Mouse (Mus musculus) liver, postnatal 0 days (tissue): ENCODE results near the gene March10. TPM values are rescaled to one million over a fixed set of nuclear protein-coding genes. Genes with fewer than 3 reads are reported as not detected.

Experiments
- ATAC-seq: fragments of 200-750 bp; cut with Nextera tagmentation; 2 replicates; pipeline ENCODE4 v1.8.0; 2017; ENCODE audit warnings: mild to moderate bottlenecking, moderate library complexity
- DNase-seq: peaks from one replicate; pipeline ENCODE4 v3.0.0-alpha.2; 2016
- H3K27ac ChIP-seq: fragments of 300-500 bp; sonication (generic); 2 replicates; pipeline ENCODE4 v1.5.1; 2014; ENCODE audit warnings: antibody characterized with exemption, moderate library complexity, mild to moderate bottlenecking, low read depth
- H3K27me3 ChIP-seq: fragments of 300-500 bp; sonication (generic); 2 replicates; pipeline ENCODE4 v1.6.1; 2014; ENCODE audit warnings: low read length, control low read depth, mixed read lengths; ENCODE audit not compliant: insufficient read depth
- H3K36me3 ChIP-seq: fragments of 300-500 bp; sonication (generic); replicated peaks from 2 replicates; pipeline ENCODE4 v1.6.1; 2014; ENCODE audit warnings: mild to moderate bottlenecking, control low read depth, low read length, moderate library complexity, mixed read lengths; ENCODE audit not compliant: insufficient read depth
- H3K4me1 ChIP-seq: fragments of 300-500 bp; sonication (generic); 2 replicates; pipeline ENCODE4 v1.6.1; 2014; ENCODE audit warnings: antibody characterized with exemption, mild to moderate bottlenecking, control low read depth; ENCODE audit not compliant: insufficient read depth
- H3K4me2 ChIP-seq: fragments of 300-500 bp; sonication (generic); 2 replicates; pipeline ENCODE4 v1.6.1; 2014; ENCODE audit warnings: low read depth, mild to moderate bottlenecking, low read length, moderate library complexity, mixed read lengths
- H3K4me3 ChIP-seq: fragments of 300-500 bp; sonication (generic); 2 replicates; pipeline ENCODE4 v1.5.1; 2014; ENCODE audit warnings: low read depth, low read length
- H3K9ac ChIP-seq: fragments of 300-500 bp; sonication (generic); replicated peaks from 2 replicates; pipeline ENCODE4 v1.6.1; 2014; ENCODE audit warnings: mild to moderate bottlenecking, moderate library complexity
- H3K9me3 ChIP-seq: fragments of 300-500 bp; sonication (generic); 2 replicates; pipeline ENCODE4 v1.6.1; 2016; ENCODE audit warnings: mild to moderate bottlenecking, control low read depth, low read length, mixed read lengths
- CTCF ChIP-seq: sonication (generic); IDR thresholded peaks from 2 replicates; pipeline ENCODE4 v1.5.1; 2016; ENCODE audit warnings: antibody characterized with exemption, low read depth
- EP300 ChIP-seq: IDR thresholded peaks from 2 replicates; pipeline ENCODE4 v1.6.1; 2016; ENCODE audit warnings: antibody characterized with exemption, low read depth, mild to moderate bottlenecking
- WGBS: fragments of 180-500 bp; shearing (Covaris S2); extraction: QIAGEN DNeasy Blood & Tissue Kit; methylation state at CpG from one replicate; pipeline ENCODE4 v1.1.7; 2014; ENCODE audit not compliant: insufficient replicate concordance; 5-methylcytosine and 5-hydroxymethylcytosine counted together
- polyA plus RNA-seq: library from polyadenylated mRNA; unstranded; fragments of >200 nt; fragmentation: Nextera tagmentation; extraction: Ambion mirVana; gene quantifications from 2 replicates; pipeline ENCODE4 v1.2.1, GENCODE M21; 2015

Gene March10
- polyA plus RNA-seq, 1 experiment from 2014 or later: not detected

DNA sequence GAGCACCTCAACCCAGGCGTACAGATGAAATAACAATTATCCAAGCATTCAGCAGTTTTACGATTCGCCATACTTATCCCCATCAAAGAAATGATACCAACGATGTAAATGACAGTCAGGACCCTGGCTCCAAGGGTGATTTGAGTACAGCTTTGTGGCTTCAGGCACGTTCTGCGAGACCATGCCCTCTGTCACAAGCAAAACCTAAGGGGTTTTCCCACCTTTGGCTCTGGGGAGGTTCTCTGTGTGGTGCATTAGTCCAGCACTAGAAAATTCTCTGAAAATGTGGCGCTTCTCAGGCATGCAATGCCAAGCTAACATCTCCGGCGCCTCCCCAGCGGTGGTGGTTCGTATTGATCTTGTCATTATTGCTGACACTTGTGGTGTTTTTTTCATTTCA is 47.1 kb downstream of the March10 start:
- no peaks in the 10 kb centered on the region for H3K27me3 ChIP-seq
- no peak overlapping the region for H3K9ac ChIP-seq
- H3K4me1 ChIP-seq: no peaks in the 10 kb centered on the region
- H3K27ac ChIP-seq: no peak overlapping the region
- H3K4me3 ChIP-seq: no peak overlapping the region
- WGBS: 82% methylated on average over 11 of the region's 11 CpGs
- H3K36me3 ChIP-seq: no peaks in the 10 kb centered on the region
- no peak for ATAC-seq
- no peak for DNase-seq
- TF ChIP-seq CTCF: no peak
- no peak for TF ChIP-seq EP300
- no peaks in the 10 kb centered on the region for H3K9me3 ChIP-seq
- H3K4me2 ChIP-seq: no peak overlapping the region

DNA sequence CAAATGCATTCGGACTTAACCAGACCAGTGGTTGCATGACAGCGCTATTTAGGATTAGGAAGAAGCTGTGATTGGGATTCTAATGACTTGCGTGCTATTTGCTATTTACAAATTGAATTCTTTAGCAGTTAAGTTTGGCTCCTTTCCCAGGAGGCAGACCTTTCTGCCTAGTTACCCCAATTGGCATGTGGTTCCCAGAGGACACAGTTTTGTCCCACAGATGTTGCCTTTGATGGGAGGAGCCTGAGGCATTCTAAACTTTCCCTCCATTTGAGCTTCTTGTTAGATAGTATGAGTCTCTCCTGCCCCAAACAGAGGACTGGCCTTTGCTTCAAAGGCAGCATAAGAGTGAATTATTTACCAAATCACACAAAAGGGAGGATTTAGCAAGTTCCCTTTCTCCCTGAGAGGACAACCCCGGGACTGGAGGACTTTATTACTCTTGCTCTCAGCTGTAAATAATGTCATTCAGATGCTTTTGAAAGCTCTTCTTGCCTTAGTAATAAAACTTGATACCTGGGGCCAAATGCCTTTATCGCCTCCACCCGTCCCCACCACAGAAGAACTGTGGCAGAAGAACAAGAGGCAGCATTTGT is 48.6 kb downstream of the March10 start:
- TF ChIP-seq CTCF: no peak
- TF ChIP-seq EP300: no peak
- H3K9me3 ChIP-seq: no peaks in the 10 kb centered on the region
- no peak overlapping the region for H3K4me2 ChIP-seq
- ATAC-seq: no peak
- no peak overlapping the region for H3K27ac ChIP-seq
- H3K4me3 ChIP-seq: no peak overlapping the region
- H3K27me3 ChIP-seq: no peaks in the 10 kb centered on the region
- no peak for DNase-seq
- no peaks in the 10 kb centered on the region for H3K4me1 ChIP-seq
- H3K36me3 ChIP-seq: no peaks in the 10 kb centered on the region
- H3K9ac ChIP-seq: no peak overlapping the region
- 71% methylated on average over 6 of the region's 6 CpGs for WGBS

DNA sequence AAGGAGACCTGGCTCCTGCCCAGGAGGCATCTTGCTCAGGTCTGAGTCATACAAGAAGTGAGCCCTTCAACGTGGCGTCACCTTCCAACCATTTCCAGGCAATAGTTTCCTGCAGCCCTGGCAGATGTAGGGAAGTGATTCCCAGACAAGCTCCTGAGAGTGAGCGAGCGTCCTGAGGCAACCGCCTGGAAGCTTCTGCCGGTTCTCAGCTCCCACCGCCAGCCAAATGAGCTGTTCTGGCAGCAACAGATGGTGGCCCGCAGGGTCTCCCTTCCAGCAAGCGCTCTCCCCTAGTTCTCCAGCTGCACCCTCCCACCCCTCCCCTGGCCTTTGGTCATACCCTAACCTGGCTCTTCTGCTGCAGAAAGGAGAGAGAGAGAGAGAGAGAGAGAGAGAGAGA is 54.2 kb downstream of the March10 start:
- H3K9me3 ChIP-seq: no peaks in the 10 kb centered on the region
- no peak for ATAC-seq
- WGBS: 58% methylated on average over 9 of the region's 9 CpGs

DNA sequence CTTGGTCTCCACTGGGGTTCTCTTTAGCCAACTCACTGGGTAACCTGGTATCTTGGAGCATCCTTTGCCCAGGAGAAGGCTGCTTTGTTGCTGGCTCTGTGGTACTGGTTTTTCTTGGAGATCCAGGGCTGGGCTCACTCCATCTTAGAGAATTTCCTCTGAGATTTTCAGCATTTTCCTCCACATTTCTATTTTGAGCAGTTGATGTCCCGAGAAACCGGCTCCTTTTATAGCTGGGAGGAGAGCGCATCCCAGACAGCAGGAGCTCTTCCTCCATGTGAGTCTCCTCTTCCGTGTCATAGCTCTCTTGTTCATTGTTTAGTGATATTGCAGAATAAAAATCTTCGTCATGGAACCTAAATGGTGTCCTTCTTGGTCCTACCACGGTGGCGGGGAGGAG is 66.2 kb downstream of the March10 start:
- Histone ChIP-seq H3K4me3 (no peak overlapping the region), H3K27me3 (no peaks in the 10 kb centered on the region), H3K9me3 (no peaks in the 10 kb centered on the region), H3K27ac (no peak overlapping the region), H3K9ac (no peak overlapping the region), H3K36me3 (no peaks in the 10 kb centered on the region), H3K4me1 (no peaks in the 10 kb centered on the region), H3K4me2 (no peak overlapping the region)
- ATAC-seq: no peak
- 76% methylated on average over 7 of the region's 7 CpGs for WGBS
- DNase-seq: no peak
- no peak for TF ChIP-seq CTCF
- TF ChIP-seq EP300: no peak

More for the DNA sequence above, 54.2 kb downstream of the March10 start:
- H3K27me3 ChIP-seq: no peaks in the 10 kb centered on the region
- H3K36me3 ChIP-seq: no peaks in the 10 kb centered on the region
- H3K4me3 ChIP-seq: no peak overlapping the region
- no peak overlapping the region for H3K27ac ChIP-seq
- H3K9ac ChIP-seq: no peak overlapping the region
- no peak for DNase-seq
- no peaks in the 10 kb centered on the region for H3K4me1 ChIP-seq
- no peak overlapping the region for H3K4me2 ChIP-seq
- TF ChIP-seq CTCF: no peak
- TF ChIP-seq EP300: no peak

DNA sequence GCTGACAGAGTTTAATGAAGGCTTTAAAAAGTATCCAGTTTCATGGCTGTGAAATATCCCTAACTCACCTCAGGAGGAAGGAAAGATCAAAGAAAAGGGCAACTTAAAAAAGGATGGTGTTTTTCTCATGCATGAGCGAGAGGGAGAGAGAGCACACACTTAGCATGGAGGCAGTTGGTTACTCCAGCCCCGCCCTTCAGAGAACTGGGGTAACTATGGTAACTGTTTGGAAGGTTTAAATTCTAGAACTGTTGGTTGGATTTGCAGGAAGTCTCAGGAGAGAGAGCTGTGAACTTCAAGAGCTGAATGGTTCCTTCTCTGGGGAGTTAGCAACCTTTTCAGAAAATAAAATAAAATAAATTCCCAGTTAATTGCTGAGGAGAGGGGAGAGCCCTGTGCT is 67.9 kb downstream of the March10 start:
- Histone ChIP-seq H3K36me3 (no peaks in the 10 kb centered on the region), H3K9ac (no peak overlapping the region), H3K4me3 (no peak overlapping the region), H3K4me2 (no peak overlapping the region), H3K9me3 (no peaks in the 10 kb centered on the region), H3K4me1 (no peaks in the 10 kb centered on the region), H3K27ac (no peak overlapping the region), H3K27me3 (no peaks in the 10 kb centered on the region)
- TF ChIP-seq CTCF: no peak
- no peak for TF ChIP-seq EP300
- 60% methylated on average over 2 of the region's 2 CpGs for WGBS
- DNase-seq (no peak), ATAC-seq (no peak)

DNA sequence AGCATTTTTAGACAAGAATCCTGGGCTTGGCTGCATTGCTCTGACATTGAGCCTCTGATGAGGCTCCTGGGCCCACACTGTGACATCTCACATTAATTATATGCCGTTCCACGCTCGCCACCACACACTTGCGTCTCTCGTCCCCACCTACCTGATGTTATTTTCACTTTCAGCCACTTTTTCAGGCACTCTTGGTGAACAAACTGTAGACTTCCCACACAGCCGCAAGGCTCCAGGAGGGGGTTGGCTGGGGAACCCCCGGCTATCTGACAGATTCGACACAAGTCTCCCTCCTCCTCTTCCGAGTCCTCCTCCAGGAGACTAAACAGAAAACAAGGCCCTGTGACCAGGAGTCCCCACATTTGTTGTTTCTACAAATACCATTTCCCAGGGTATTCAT is 71.3 kb downstream of the March10 start:
- 91% methylated on average over 9 of the region's 9 CpGs for WGBS
- Histone ChIP-seq H3K36me3 (no peaks in the 10 kb centered on the region), H3K27ac (no peak overlapping the region), H3K4me3 (no peak overlapping the region), H3K4me1 (no peaks in the 10 kb centered on the region), H3K9ac (no peak overlapping the region), H3K9me3 (no peaks in the 10 kb centered on the region), H3K4me2 (no peak overlapping the region), H3K27me3 (no peaks in the 10 kb centered on the region)
- TF ChIP-seq CTCF: no peak
- no peak for TF ChIP-seq EP300
- ATAC-seq: no peak
- DNase-seq: no peak

DNA sequence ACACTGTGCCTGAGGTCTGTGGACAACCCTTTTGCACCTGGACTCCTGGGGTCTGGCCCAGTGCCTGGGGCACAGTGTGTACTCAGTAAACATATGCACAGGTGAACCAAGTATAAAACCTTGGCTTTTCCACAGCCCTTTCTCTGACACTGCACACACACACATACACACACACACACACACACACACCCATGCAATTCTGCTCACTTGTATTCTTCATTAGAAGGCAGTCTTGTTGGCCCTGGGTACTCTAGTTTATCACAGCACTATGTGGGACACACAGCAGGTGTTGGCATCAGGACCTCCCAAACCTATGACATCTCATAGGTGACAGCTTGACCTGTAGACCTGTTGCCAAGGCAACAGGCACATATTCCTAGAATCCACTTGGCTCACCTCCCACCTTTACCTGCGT is 80.7 kb downstream of the March10 start:
- DNase-seq (peak; percentile 50), ATAC-seq (peak; percentile 83)
- TF ChIP-seq CTCF: no peak
- TF ChIP-seq EP300: no peak
- Histone ChIP-seq H3K4me1 (peaks cover 19% of the 10 kb centered on the region), H3K4me2 (no peak overlapping the region), H3K9ac (no peak overlapping the region), H3K4me3 (no peak overlapping the region), H3K27ac (no peak overlapping the region), H3K27me3 (no peaks in the 10 kb centered on the region), H3K36me3 (no peaks in the 10 kb centered on the region), H3K9me3 (no peaks in the 10 kb centered on the region)
- 48% methylated on average over 1 of the region's 1 CpGs for WGBS
